Mouse (Mus musculus): ENCODE measurements around the gene Srr.

Gene Srr

DNA sequence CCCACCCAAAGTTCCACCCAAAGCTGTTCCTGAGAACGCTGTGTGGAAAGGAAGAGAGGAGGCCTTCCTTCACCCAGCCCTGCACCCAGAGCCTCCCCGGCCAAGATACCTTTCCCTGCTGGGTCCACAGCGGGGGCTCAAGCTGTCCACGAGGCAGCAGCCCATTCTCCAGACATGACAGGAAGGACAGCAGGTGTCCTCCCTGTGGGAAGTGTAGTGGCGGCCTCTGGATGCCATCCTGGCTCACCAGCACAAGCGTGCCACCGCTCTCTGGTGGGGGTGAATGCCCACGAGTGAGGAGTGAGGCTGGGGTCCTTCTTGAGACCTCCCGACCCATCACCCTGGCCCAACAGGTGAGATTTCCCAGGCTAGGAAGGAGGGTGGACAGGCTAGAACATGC is 60.5 kb downstream of the Srr start:
- no peak for DNase-seq (ENCODE audit: low read depth, low spot score)

DNA sequence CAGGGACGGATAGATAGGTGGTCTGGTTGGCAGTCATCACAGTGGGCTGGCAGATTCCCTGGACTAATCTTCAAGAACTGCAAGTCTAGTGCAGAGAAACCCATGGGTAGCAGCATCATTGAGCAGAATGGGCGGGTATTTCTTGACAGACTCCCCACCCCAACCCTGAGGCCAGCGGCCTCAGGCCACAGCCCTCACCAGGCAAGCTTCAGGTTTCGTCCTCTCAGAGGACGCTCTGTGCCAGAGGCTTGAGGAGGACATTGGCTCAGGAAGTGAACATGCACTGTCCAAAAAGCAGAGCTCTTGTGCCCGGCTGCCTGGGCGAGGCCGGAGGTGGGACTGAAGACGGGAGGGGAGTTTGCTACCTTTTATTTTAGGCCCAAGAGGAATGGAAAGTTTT is 61.3 kb downstream of the Srr start:
- DNase-seq (ENCODE audit: low read depth, low spot score), result no peak

DNA sequence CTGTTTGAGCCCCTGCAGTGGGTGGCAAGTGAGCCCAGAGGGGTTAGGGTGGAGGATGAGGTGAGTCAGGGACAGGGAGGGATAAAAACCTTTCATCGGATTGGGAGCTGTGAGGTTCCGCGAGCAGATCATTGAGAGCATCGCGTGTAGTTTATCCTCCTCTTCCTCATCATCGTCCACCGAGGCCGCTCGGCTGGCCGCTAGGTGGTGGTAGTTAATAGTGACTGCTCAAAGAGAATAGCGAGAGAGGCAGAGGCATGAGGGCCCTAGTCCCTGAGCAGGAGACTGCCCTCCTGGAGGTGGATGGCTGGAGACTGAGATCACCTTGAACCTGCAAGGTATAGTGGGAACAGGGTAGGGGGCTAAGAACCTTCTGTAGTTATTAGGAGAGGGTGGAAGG is 62.3 kb downstream of the Srr start:
- DNase-seq (ENCODE audit: low read depth, low spot score), result no peak

DNA sequence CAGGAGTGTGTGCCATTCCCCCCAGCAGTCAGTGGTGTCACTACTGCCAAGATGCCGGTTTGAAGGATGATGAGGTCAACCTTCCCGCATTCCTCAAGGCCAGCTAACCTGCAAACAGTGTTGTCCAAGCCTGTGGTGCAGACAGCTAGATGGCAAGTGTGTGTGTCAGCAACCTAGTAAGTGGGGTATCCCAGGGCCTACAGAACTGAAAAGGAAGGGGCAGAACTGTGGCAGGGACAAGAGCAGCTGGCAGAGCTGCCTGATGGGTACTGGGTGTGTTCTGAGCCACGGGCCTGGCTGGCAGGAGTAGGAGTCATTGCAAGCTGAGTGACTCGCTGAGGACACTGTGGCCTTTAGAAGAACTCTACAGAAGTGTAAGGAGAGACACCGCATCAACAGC is 63.6 kb downstream of the Srr start:
- no peak for DNase-seq (ENCODE audit: low read depth, low spot score)

DNA sequence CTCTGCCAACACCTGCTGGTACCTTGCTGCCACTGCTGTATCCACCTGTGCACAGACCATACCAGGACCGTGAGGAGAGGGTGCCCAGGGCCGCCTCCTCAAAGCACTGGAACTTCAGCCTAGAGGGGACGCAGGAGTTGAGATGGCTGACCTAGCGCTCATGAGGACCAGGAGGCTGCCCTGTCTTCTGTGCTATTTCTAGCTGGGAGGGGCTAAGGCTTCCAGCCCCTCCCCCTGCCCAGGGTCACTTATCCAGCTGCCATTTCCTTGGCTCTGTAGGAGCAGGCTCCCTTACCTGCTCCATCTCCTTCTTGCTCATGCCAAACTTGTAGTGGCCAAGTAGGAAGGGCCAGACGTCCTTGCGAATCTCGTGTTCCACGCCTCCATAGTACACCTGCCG is 68.0 kb downstream of the Srr start:
- DNase-seq (ENCODE audit: low read depth, low spot score), result no peak

All from brain, adult 2 months (tissue).